Mouse (Mus musculus) adrenal gland, postnatal 25 days (tissue): ENCODE results near the gene Zfp672. TPM values are rescaled to one million over a fixed set of nuclear protein-coding genes. Genes with fewer than 3 reads are reported as not detected.
"Not testable (repeated sequence)": the region's sequence is repeated elsewhere in the genome, so short reads cannot be mapped to it uniquely, and the experiment has no call there.

Experiments used
- DNase-seq: peaks from one replicate; pipeline ENCODE4 v3.0.0; 2021; ENCODE audit warnings: mixed read lengths
- total RNA-seq: library from RNA; stranded (reverse); gene quantifications from 2 replicates; pipeline ENCODE4 v1.2.3, GENCODE M21; 2021

Gene Zfp672
- total RNA-seq, 1 experiment from 2014 or later, result 53.1 TPM

DNA sequence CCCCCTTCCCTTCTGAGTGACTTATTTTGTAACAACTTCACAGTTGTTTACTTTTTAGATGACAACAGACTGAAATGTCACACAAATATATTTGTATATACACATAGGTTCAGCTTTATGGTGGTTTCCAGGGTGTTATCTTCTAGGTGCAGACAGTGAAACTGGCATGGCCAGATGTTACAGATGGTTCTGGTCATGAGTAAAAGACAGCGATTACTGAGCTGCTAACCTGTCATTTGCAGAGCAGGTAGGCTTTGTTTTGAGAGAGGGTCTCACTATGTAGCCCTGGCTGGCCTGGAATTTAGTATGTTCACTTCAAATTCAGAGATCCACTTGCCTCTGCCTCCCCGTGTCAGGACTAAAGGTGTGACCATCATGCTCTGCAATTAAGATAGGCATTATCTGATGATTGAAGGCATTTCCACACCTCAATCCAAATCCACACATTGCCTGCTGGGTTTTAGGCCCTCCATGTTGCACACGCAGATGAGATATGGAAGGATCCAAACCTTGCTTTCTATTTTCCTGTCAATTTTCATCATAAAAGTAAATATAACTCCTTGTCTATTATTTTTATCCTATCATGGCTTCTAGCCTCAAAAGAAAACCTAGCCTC is 5.4 kb downstream of the Zfp672 start:
- no peak for DNase-seq

- no peak for DNase-seq
Observed at GRCm38 (mm10) chr11:58323570-58324340, 6.4 kb downstream of the Zfp672 start.

- DNase-seq, result peak; percentile 98
Observed at GRCm38 (mm10) chr11:58322824-58323569, 7.1 kb downstream of the Zfp672 start.

GRCm38 (mm10) chr11:58316768-58317390 is 13.3 kb downstream of the Zfp672 start:
- no peak for DNase-seq

DNA sequence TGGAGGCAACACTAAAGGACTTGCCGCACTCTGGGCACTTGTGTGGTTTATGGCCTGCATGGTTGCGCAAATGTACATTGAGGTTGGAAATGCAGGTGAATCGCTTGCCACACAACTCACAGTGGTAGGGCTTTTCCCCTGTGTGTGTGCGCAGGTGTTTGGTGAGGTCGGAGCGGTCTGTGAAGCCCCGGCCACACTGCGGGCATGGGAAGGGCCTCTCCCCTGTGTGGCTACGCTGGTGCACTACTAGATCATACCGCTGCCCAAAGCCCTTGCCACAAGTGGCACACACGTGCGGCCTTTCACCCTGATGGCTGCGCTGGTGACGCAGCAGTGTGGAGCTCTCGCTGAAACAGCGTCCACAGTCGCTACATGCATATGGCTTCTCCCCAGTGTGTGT is 13.8 kb downstream of the Zfp672 start:
- no peak for DNase-seq

DNA sequence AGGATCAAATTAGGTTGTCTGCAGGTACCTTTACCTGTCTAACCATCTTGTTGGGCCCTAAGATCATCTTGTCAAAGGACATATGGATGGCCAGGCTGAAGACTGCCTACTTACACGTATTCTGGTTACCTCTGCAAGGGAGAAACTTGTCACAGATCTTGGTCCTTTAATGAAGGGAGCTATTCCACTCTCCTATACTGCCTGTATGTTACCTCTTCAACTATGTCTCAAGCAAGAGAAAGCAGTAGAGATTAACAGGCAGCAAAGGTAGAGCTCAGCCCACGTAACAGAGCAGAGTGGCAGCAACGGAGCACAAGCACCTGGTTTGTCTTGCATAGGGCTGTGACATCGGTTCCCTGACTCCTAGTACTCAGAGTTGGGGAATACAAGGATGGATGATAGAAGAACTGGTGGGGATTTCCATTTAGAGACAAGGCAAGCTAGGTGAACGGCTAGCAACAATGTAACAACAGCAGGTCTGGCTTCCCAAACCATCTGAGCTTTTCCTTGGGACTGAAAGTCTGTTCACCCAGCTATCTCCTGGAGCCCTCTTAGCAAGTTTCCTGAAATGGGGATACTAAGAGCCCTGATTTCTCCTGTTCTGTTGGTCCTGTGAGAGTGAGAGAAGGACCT is 14.5 kb downstream of the Zfp672 start:
- no peak for DNase-seq

DNA sequence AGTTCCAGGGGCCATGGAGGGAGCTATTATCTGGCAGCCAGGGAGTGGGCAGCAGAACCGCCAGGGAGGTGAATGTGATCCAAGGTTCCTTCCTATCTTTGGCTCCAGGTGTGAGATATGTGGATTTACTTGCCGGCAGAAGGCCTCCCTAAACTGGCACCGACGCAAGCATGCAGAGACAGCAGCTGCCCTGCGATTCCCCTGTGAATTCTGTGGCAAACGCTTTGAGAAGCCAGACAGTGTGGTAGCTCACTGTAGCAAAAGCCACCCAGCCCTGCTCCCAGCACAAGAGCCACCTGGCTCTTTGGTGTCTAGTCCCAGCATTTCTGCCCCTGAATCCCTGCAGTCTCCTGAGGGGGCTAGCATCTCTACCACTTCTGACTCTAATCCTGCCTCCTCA is 16.1 kb downstream of the Zfp672 start:
- DNase-seq, result no peak

DNA sequence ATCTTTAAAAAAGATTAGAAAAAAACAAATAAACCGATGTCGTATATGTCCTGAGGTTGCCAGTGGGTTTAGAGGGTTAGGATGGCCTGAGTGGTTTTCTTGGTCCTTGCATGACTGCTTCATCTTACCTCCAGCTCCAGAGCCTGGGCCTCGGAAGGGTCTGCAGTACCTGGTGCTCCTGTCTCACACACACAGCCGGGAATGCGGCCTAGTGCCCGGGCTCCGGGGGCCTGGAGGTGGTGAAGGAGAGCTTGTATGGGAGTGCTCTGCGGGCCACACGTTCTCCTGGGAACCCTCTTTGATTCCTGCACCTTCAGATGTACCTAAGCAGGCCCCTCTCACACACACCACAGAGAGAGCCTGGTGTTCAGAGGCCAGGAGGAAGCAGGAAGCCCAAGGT is 21.5 kb downstream of the Zfp672 start:
- no peak for DNase-seq

DNA sequence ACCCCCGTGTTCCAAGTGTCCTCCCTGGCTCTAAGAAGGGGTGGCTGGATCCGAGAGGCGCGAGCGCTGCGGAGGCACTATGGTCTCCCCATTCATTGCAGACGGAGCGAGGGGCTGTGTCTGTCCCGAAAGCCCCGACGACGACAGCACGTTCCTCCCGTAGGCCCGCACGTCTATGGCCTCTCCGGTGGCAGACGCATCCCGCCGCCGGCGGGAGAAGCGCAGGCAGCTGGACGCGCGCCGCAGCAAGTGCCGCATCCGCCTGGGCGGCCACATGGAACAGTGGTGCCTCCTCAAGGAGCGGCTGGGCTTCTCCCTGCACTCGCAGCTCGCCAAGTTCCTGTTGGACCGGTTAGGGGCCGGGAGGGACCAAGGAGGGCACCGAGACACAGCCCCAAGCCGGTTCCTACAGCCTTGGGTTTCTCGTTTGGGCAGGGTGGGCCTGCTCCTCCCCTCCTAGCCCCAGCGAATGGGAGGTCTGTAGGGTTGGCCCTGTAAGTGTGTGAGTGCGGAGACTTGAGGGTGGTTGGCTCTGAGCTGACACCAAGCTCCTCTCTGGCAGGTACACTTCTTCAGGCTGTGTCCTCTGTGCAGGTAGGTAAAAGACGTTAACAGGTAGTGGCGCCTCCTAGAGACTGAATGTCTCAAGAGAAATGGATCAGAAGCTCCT is 22.6 kb downstream of the Zfp672 start:
- peak; percentile 59 for DNase-seq

- peak; percentile 95 for DNase-seq
Observed at GRCm38 (mm10) chr11:58306860-58307308, 23.3 kb downstream of the Zfp672 start, which contains the start of gene Zfp692. Gene Zfp692, plus strand, starts transcription at chr11:58307069.

GRCm38 (mm10) chr11:58305299-58305698 is 24.8 kb downstream of the Zfp672 start:
- DNase-seq, result not testable (repeated sequence)

- no peak for DNase-seq
Observed at GRCm38 (mm10) chr11:58303594-58303993, 26.5 kb downstream of the Zfp672 start.

DNA sequence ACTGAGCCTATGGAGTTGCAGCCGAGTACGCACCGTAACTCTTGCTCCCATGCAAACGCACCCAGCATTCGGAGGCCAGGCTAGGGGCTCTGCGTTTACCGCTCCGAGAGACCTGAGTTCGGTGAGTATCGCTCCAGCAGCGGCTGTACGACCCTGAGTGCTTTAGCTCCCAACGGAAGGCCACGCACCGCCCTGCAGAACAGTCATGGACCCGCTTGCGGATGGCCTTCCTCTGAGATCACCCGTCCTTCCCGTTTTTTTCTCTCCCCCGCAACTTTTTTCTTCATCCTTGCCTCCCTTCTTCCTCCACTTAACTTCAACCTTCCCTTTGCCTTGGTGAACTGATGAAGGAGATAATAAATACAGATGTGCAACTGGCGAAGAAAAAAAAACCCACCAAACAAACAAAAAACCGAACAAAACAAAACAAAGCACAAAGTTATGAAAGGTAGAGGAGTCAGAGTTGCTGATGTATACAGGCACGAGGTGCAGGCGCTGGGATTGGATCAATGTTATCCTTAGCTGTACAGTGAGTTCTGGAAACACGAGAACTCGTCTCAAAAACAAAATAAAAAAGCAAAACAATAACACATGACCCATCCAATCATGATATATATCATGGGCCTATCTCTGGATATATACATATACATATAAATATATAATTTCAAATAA is 27.2 kb downstream of the Zfp672 start:
- no peak for DNase-seq

DNA sequence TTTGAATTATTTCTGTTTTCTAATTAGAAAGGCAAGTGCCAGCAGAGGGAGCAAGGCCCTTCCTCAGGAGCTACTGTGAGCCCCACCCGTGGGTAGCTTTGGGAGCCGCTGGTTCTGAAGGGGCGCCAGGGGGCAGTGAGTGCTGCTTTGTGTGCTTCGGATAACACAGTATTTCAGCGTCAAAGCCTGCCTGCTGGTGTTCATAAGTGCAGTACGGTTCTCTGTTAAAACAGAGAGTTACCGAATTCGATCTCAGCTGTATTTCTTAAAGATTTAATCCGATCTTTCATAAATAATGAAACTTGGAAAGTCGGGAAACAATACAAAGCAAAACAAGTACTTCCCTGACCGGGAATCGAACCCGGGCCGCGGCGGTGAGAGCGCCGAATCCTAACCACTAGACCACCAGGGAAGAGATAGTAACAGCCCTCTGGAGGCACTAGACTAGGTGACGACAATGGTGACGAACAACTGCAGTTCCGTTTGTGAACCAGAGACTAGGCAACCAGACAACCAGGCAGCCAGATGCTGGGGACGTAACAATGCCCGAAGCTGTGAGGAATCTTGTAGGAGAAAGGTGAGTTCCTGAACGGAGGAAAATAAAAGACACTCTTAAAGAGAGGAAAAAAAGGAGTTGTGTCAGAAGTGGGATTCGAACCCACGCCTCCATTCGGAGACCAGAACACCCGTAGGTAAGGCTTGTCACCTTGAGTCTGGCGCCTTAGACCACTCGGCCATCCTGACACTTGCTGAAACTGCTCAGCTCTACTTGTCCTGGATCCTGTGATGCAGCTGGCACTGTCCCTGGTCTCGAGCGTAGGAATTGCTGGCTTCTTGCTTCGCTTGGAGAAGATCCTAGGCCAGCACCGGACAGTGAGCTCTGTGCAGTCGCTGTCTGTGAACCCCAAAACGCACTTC is 28.0 kb downstream of the Zfp672 start:
- peak; percentile 93 for DNase-seq

GRCm38 (mm10) chr11:58301057-58301456 is 29.1 kb downstream of the Zfp672 start:
- DNase-seq, result peak; percentile 74

DNA sequence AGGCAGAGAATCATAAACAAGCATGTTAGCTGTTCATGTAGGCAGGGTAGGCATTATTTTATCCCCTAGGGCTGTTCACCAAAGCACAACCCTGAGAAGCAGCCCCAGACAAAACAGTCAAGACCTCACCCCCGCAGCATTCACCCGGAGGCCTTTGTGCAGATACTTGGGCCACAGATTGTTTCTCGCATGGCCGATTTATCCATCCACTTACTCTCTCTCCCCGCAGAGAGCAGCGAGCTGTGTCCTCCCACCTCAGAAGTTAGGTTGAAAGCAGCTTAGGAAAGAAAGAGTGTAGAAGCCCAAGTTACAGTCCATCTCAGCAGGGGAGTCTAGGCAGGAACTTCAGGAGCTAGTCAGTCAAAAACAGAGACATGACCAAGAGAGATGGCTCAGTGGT is 32.7 kb downstream of the Zfp672 start:
- DNase-seq, result no peak

- no peak for DNase-seq
Observed at GRCm38 (mm10) chr11:58292791-58293190, 37.3 kb downstream of the Zfp672 start.

- DNase-seq, result no peak
Observed at GRCm38 (mm10) chr11:58290812-58291211, 39.3 kb downstream of the Zfp672 start.

GRCm38 (mm10) chr11:58289992-58290682 is 40.0 kb downstream of the Zfp672 start:
- DNase-seq, result no peak
